Mouse (Mus musculus): ENCODE measurements around the gene Kcnn4.

Kcnn4 gene

GRCm38 (mm10) chr7:24428725-24429124 lies 58.7 kb downstream of the Kcnn4 start:
- DNase-seq = peak in 1 of 2 experiments; percentile 53

- DNase-seq = peak; percentile 93 to 96
Measured at GRCm38 (mm10) chr7:24429413-24430112, 59.5 kb downstream of the Kcnn4 start.

- DNase-seq = peak in 1 of 2 experiments; percentile 45
Measured at GRCm38 (mm10) chr7:24430551-24431345, 60.7 kb downstream of the Kcnn4 start.

- no peak for DNase-seq
Measured at GRCm38 (mm10) chr7:24431713-24432112, 61.6 kb downstream of the Kcnn4 start.

- no peak for DNase-seq
Measured at GRCm38 (mm10) chr7:24435305-24435704, 65.2 kb downstream of the Kcnn4 start.
